Comparison of ENCODE assay signal across 9 mouse cellular contexts in the genomic region with DNA sequence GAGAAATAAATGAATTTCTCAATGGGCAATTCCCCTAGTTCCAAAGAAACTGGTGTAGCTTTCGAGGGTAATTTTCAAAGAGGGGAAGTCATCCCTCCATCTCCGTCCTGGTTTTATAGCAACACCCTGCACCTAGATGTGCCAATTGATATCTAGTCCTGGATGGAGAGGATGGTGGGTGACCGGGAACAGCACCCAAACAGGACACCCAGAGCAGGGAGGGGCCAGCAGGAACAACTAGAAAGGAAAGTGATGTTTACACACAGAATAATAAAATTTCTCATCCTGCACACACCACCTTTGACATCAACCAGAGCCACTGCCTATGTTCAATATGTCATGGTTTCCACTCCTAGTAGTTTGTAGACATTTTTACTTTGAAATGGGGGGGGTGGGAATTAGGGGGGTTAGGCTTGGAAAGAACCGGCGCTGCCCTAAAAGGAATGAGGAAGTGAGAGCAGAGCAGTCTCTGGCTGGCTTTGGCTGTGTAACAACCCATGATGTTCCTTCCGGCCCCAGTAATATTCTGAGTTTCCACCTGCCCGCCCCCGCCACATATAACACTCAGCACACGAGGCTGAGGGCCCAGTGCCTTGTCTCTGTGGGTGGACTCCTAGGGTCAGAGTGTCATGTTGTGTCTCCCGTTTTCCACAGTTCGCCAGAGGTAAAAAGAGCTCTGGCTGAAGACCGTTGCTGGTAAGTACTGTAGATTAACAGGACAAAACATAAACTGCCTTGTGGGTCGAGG. TPM values are rescaled to one million over a fixed set of nuclear protein-coding genes. Genes with fewer than 3 reads are reported as not detected.
DNase-seq lines count a peak whose midpoint lies in the region; ATAC-seq lines count a peak whose summit lies in the region.
"Had no signal": no experiment of that assay in that cellular context is flagged by ENCODE, and none has a peak within 500 bp of the region (broad histone marks: within the 10 kb centered on the region; RNA-seq: fewer than 3 reads in every experiment).

A gene (plus strand): TSS at position 588 of the 748 bp plus-strand sequence.

- H3K4me3 ChIP-seq in midbrain, embryonic 11.5 days (ENCODE audit: low read depth, low read length), result no peak within 1 kb of the TSS
- no peak within 1 kb of the TSS for H3K4me3 ChIP-seq in midbrain, embryonic 14.5 days (replicated peaks; ENCODE audit: low read depth, low read length)
- no peak within 1 kb of the TSS for H3K4me3 ChIP-seq in forebrain, embryonic 12.5 days (replicated peaks)
- no peak within 1 kb of the TSS for H3K4me3 ChIP-seq in midbrain, embryonic 10.5 days
- H3K4me3 ChIP-seq: erythroblast, embryonic 14.5 days had no signal

- DNase-seq in midbrain, embryonic 11.5 days (ENCODE audit: low spot score, missing footprints), result peak; percentile 60
- DNase-seq in midbrain, embryonic 14.5 days, result no peak
- peak; percentile 93 for DNase-seq in induced T-regulatory cell, adult 2 months (ENCODE audit: low read depth)
- DNase-seq in thymus, postnatal 4 days, result peak; percentile 37
- DNase-seq in midbrain, embryonic 10.5 days (ENCODE audit: low spot score), result no peak

- no peaks in the 10 kb centered on the region for H3K4me1 ChIP-seq in midbrain, embryonic 11.5 days (ENCODE audit: control insufficient read depth, insufficient read depth, low read length)
- H3K4me1 ChIP-seq in midbrain, embryonic 14.5 days (ENCODE audit: control insufficient read depth, insufficient read depth, low read length), result 0 out of 2 replicates have a peak, but pooled peaks cover 2% of the 10 kb centered on the region
- H3K4me1 ChIP-seq in forebrain, embryonic 12.5 days, result no peaks in the 10 kb centered on the region
- H3K4me1 ChIP-seq in midbrain, embryonic 10.5 days, result no peaks in the 10 kb centered on the region

- 71% methylated on average over 13 of the region's 13 CpGs for WGBS in midbrain, embryonic 11.5 days
- WGBS in midbrain, embryonic 14.5 days, result 80% methylated on average over 13 of the region's 13 CpGs
- WGBS in forebrain, embryonic 12.5 days, result 76% methylated on average over 13 of the region's 13 CpGs
- 77% methylated on average over 13 of the region's 13 CpGs for WGBS in midbrain, embryonic 10.5 days

- H3K27ac ChIP-seq in midbrain, embryonic 11.5 days (ENCODE audit: low read depth, low read length), result no peak within 1 kb of the TSS
- H3K27ac ChIP-seq in midbrain, embryonic 14.5 days (replicated peaks; ENCODE audit: low read depth, low read length), result no peak within 1 kb of the TSS
- H3K27ac ChIP-seq in forebrain, embryonic 12.5 days, result no peak within 1 kb of the TSS
- no peak within 1 kb of the TSS for H3K27ac ChIP-seq in midbrain, embryonic 10.5 days (replicated peaks)

- no peaks in the 10 kb centered on the region for H3K27me3 ChIP-seq in midbrain, embryonic 11.5 days (ENCODE audit: control insufficient read depth, insufficient read depth, low read length)
- no peaks in the 10 kb centered on the region for H3K27me3 ChIP-seq in midbrain, embryonic 14.5 days (ENCODE audit: control insufficient read depth, insufficient read depth, low read length)
- H3K27me3 ChIP-seq in forebrain, embryonic 12.5 days, result no peaks in the 10 kb centered on the region
- no peaks in the 10 kb centered on the region for H3K27me3 ChIP-seq in midbrain, embryonic 10.5 days (ENCODE audit: low read depth, poor library complexity, severe bottlenecking)

- ATAC-seq in midbrain, embryonic 11.5 days (ENCODE audit: low FRiP score), result no peak
- no peak for ATAC-seq in midbrain, embryonic 14.5 days (ENCODE audit: low FRiP score, low TSS enrichment)
- peak; percentile 76 for ATAC-seq in monocyte, adult 5-6 weeks (replicated peaks; ENCODE audit: insufficient number of reproducible peaks, low FRiP score, low TSS enrichment, poor library complexity, severe bottlenecking)
- ATAC-seq in erythroblast, adult 5-6 weeks (replicated peaks; ENCODE audit: low FRiP score, poor library complexity, severe bottlenecking), result no peak
- ATAC-seq in forebrain, embryonic 12.5 days (ENCODE audit: low FRiP score), result no peak

- no peak within 1 kb of the TSS for H3K4me2 ChIP-seq in midbrain, embryonic 11.5 days
- H3K4me2 ChIP-seq in midbrain, embryonic 14.5 days (ENCODE audit: low read length), result no peak within 1 kb of the TSS
- no peak within 1 kb of the TSS for H3K4me2 ChIP-seq in forebrain, embryonic 12.5 days

- H3K36me3 ChIP-seq in midbrain, embryonic 11.5 days (ENCODE audit: control insufficient read depth, insufficient read depth, low read length), result no peaks in the 10 kb centered on the region
- H3K36me3 ChIP-seq in midbrain, embryonic 14.5 days (ENCODE audit: control insufficient read depth, insufficient read depth, low read length), result no peaks in the 10 kb centered on the region
- H3K36me3 ChIP-seq in forebrain, embryonic 12.5 days (replicated peaks), result no peaks in the 10 kb centered on the region
- no peaks in the 10 kb centered on the region for H3K36me3 ChIP-seq in midbrain, embryonic 10.5 days

- H3K9me3 ChIP-seq in midbrain, embryonic 11.5 days (ENCODE audit: control insufficient read depth, low read length), result no peaks in the 10 kb centered on the region
- no peaks in the 10 kb centered on the region for H3K9me3 ChIP-seq in midbrain, embryonic 14.5 days (ENCODE audit: control insufficient read depth, low read length)
- no peaks in the 10 kb centered on the region for H3K9me3 ChIP-seq in forebrain, embryonic 12.5 days
- no peaks in the 10 kb centered on the region for H3K9me3 ChIP-seq in midbrain, embryonic 10.5 days (replicated peaks)

- no peak within 1 kb of the TSS for H3K9ac ChIP-seq in midbrain, embryonic 11.5 days (ENCODE audit: low read length)
- no peak within 1 kb of the TSS for H3K9ac ChIP-seq in midbrain, embryonic 14.5 days (replicated peaks; ENCODE audit: low read length)
- H3K9ac ChIP-seq in forebrain, embryonic 12.5 days, result no peak within 1 kb of the TSS

RNA-seq across cellular contexts. Expression of the gene that starts here (rescaled TPM):
- 0.48 and 0.58 TPM in 2 replicates for polyA plus RNA-seq in midbrain, embryonic 11.5 days (2014; fragmentation: Nextera tagmentation; extraction: Ambion mirVana)
- 0.39 and 0.58 TPM in 2 replicates for polyA plus RNA-seq in midbrain, embryonic 14.5 days (2014; fragmentation: Nextera tagmentation; extraction: Ambion mirVana)
- 63.5 to 77.7 TPM (median 74.3 TPM) in 3 replicates for total RNA-seq in monocyte, adult 5-6 weeks (2017)
- 6.5 and 11.9 TPM in 2 replicates for total RNA-seq in erythroblast, adult 5-6 weeks (2015; ENCODE audit: low replicate concordance)
- total RNA-seq in erythroblast, adult 5-6 weeks (2017; ENCODE audit: low replicate concordance), result 5.2 and 6.1 TPM in 2 replicates
- 0.37 and 0.40 TPM in 2 replicates for polyA plus RNA-seq in forebrain, embryonic 12.5 days (2016; fragmentation: Nextera tagmentation; extraction: Ambion mirVana)
- polyA plus RNA-seq in midbrain, embryonic 10.5 days (2016; fragmentation: Nextera tagmentation; extraction: Ambion mirVana), result 0.34 and 0.44 TPM in 2 replicates
- polyA plus RNA-seq: erythroblast, embryonic 14.5 days had no signal

Comparison
In these comparisons a context has a peak if more than half of its experiments do, and no peak if none do; other contexts are left out.
1. Peak in DNase-seq in midbrain, embryonic 11.5 days; RNA of the gene not detected or under 1 TPM.
2. DNase-seq: peak in induced T-regulatory cell, adult 2 months (single experiment) and thymus, postnatal 4 days (single experiment); none in midbrain, embryonic 14.5 days (single experiment) and midbrain, embryonic 10.5 days (single experiment).